Mouse (Mus musculus) forebrain, postnatal 0 days (tissue): ENCODE data around the gene Syne3. TPM values are rescaled to one million over a fixed set of nuclear protein-coding genes. Genes with fewer than 3 reads are reported as not detected.

Source experiments
- ATAC-seq: fragments of 200-750 bp; cut with Nextera tagmentation; 2 replicates; pipeline ENCODE4 v1.8.0; 2017; ENCODE audit warnings: mild to moderate bottlenecking, moderate library complexity
- DNase-seq: peaks from one replicate; pipeline ENCODE4 v3.0.0-alpha.2; 2015
- H3K27ac ChIP-seq: fragments of 300-500 bp; sonication (generic); 2 replicates; pipeline ENCODE4 v1.5.1; 2014; ENCODE audit warnings: low read depth, mild to moderate bottlenecking, antibody characterized with exemption, low read length, moderate library complexity, mixed read lengths
- H3K27me3 ChIP-seq: fragments of 300-500 bp; sonication (generic); 2 replicates; pipeline ENCODE4 v1.6.1; 2014; ENCODE audit warnings: mild to moderate bottlenecking, low read length, mixed read lengths; ENCODE audit not compliant: insufficient read depth
- H3K36me3 ChIP-seq: fragments of 300-500 bp; sonication (generic); 2 replicates; pipeline ENCODE4 v1.6.1; 2014; ENCODE audit warnings: mild to moderate bottlenecking, moderate library complexity; ENCODE audit not compliant: insufficient read depth
- H3K4me1 ChIP-seq: fragments of 300-500 bp; sonication (generic); 2 replicates; pipeline ENCODE4 v1.6.1; 2014; ENCODE audit warnings: antibody characterized with exemption; ENCODE audit not compliant: insufficient read depth
- H3K4me2 ChIP-seq: fragments of 300-500 bp; sonication (generic); 2 replicates; pipeline ENCODE4 v1.6.1; 2014; ENCODE audit warnings: low read depth, mild to moderate bottlenecking, moderate library complexity
- H3K4me3 ChIP-seq: fragments of 300-500 bp; sonication (generic); 2 replicates; pipeline ENCODE4 v1.5.1; 2014; ENCODE audit warnings: low read depth, low read length, mixed read lengths
- H3K9ac ChIP-seq: fragments of 300-500 bp; sonication (generic); 2 replicates; pipeline ENCODE4 v1.6.1; 2014; ENCODE audit warnings: mild to moderate bottlenecking
- H3K9me3 ChIP-seq: fragments of 300-500 bp; sonication (generic); 2 replicates; pipeline ENCODE4 v1.6.1; 2016; ENCODE audit warnings: low read length
- CTCF ChIP-seq: sonication (generic); IDR thresholded peaks from 2 replicates; pipeline ENCODE4 v1.5.1; 2016; ENCODE audit warnings: antibody characterized with exemption, control low read depth, low read depth
- WGBS: fragments of 180-500 bp; shearing (Covaris S2); extraction: QIAGEN DNeasy Blood & Tissue Kit; methylation state at CpG from one replicate; pipeline ENCODE4 v1.1.7; 2014; 5-methylcytosine and 5-hydroxymethylcytosine counted together
- polyA plus RNA-seq: library from polyadenylated mRNA; unstranded; fragments of >200 nt; fragmentation: Nextera tagmentation; extraction: Ambion mirVana; gene quantifications from 2 replicates; pipeline ENCODE4 v1.2.1, GENCODE M21; 2015
- total RNA-seq: library from RNA; depleted of rRNA; stranded (reverse); fragments of >200 nt; gene quantifications from 2 replicates; pipeline ENCODE4 v1.2.3, GENCODE M21; 2014

Gene Syne3
- total and polyA plus RNA-seq, 2 experiments from 2014 or later: 0.54 to 1.8 TPM

- DNase-seq (no peak), ATAC-seq (no peak)
- no peak for TF ChIP-seq CTCF
- Histone ChIP-seq H3K4me2 (no peak overlapping the region), H3K9me3 (no peaks in the 10 kb centered on the region), H3K4me1 (peaks cover 2% of the 10 kb centered on the region; the same call in 1 of the 2 replicates), H3K27ac (no peak overlapping the region), H3K9ac (no peak overlapping the region), H3K36me3 (peaks cover 14% of the 10 kb centered on the region), H3K27me3 (no peaks in the 10 kb centered on the region), H3K4me3 (no peak overlapping the region)
- 53% methylated on average over 10 of the region's 10 CpGs for WGBS
Observed at GRCm38 (mm10) chr12:105025947-105026586, 16.5 kb upstream of the Syne3 start.

DNA sequence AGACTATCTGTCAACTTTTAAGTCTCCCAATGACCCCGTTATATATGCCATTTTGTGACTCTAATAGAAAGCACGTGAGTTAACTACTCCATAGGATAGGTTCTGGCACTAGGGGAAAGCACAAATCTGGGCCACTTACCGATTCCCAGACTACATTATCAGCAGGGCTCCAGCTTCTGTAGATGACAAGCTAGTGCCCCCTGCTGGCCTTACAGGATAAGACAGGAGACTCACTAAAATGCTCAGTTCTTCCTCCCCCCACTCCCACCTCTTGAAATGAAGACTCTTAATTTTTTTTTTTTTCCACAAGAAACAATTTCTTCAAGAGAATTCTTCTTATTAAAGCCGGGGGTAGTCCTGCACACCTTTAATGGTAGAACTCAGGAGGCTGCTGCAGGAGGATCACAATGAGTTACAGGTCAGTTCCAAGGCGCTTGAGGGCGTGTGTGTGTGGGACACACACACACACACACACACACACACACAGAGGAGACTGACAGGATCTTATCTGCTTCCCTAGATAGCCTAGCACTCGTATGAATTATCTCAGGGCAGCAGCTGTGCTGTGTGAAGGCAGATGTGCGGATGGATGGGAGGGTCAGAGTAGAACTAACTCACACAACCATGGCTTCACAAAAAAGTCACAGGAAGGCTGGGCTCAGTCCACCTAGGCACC lies 15.8 kb upstream of the Syne3 start:
- WGBS: 48% methylated on average over 8 of the region's 8 CpGs
- ATAC-seq (peak; percentile 71), DNase-seq (peak; percentile 79)
- no peaks in the 10 kb centered on the region for H3K4me1 ChIP-seq
- no peak overlapping the region for H3K27ac ChIP-seq
- H3K9me3 ChIP-seq: no peaks in the 10 kb centered on the region
- H3K27me3 ChIP-seq: no peaks in the 10 kb centered on the region
- TF ChIP-seq CTCF: peak; percentile 84
- H3K36me3 ChIP-seq: peaks cover 14% of the 10 kb centered on the region
- no peak overlapping the region for H3K4me2 ChIP-seq
- H3K4me3 ChIP-seq: no peak overlapping the region
- no peak overlapping the region for H3K9ac ChIP-seq

- H3K27ac ChIP-seq: no peak overlapping the region
- no peak for DNase-seq
- H3K27me3 ChIP-seq: no peaks in the 10 kb centered on the region
- WGBS: 98% methylated on average over 9 of the region's 9 CpGs
- H3K4me2 ChIP-seq: no peak overlapping the region
- no peak for ATAC-seq
- no peaks in the 10 kb centered on the region for H3K4me1 ChIP-seq
- TF ChIP-seq CTCF: no peak
- H3K4me3 ChIP-seq: no peak overlapping the region
- H3K9me3 ChIP-seq: no peaks in the 10 kb centered on the region
- no peaks in the 10 kb centered on the region for H3K36me3 ChIP-seq
- H3K9ac ChIP-seq: no peak overlapping the region
Observed at GRCm38 (mm10) chr12:105022776-105023175, 13.2 kb upstream of the Syne3 start.

DNA sequence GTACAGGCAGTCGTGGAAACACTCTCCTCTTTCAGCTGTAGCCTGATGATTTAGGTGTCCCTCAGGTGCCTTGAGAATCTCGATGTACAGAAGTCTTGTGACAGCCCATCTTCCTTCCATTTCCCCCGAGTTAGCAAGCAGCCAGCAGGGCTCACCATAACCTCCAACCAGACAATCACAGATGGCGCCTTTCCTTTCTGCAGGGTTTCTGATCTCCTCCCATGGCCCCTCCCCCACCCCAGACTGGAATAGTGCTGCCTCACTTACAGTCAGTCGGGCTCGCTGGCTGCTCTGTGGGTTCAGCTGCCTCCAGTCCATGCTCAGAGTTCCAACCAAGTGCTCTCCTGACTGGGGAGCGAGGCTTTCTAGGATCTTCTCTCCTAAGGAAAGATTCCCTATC lies 12.5 kb upstream of the Syne3 start:
- ATAC-seq: no peak
- Histone ChIP-seq H3K9ac (no peak overlapping the region), H3K36me3 (no peaks in the 10 kb centered on the region), H3K27ac (no peak overlapping the region), H3K4me1 (no peaks in the 10 kb centered on the region), H3K9me3 (no peaks in the 10 kb centered on the region), H3K4me2 (no peak overlapping the region), H3K27me3 (no peaks in the 10 kb centered on the region), H3K4me3 (no peak overlapping the region)
- WGBS: 70% methylated on average over 7 of the region's 7 CpGs
- no peak for DNase-seq
- no peak for TF ChIP-seq CTCF

DNA sequence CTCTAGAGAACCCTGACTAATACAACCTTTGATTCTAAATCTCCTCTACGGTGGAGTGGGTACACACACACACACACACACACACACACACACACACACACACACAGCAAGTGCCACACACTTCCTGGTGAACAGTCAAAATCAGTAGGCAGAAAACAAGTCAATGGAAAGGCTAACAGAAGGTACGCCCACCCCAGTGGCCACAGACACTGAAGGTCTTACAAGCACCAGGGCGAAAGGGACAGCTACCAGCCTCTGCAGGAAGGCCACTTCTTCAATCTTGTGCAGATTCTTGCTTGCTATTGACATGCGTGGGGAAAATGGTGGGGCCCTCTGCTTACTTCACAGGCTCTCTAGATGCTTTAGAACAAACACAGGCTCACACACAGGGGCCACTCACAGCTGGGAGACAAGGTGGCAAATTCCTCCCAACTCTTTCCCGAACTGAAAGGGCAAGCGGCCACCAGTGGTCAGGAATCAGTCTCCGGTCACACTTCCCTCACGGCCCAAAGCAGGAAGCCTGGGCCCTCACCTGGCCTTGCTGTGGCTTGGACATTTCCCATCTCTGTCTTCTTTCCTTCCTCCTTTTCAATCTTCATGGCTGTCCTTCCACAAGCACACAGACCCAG lies 11.9 kb upstream of the Syne3 start:
- Histone ChIP-seq H3K4me2 (no peak overlapping the region), H3K9me3 (no peaks in the 10 kb centered on the region), H3K36me3 (no peaks in the 10 kb centered on the region), H3K4me1 (no peaks in the 10 kb centered on the region), H3K4me3 (no peak overlapping the region), H3K27me3 (no peaks in the 10 kb centered on the region), H3K27ac (no peak overlapping the region), H3K9ac (no peak overlapping the region)
- no peak for ATAC-seq
- WGBS: 86% methylated on average over 8 of the region's 8 CpGs
- no peak for DNase-seq
- no peak for TF ChIP-seq CTCF

DNA sequence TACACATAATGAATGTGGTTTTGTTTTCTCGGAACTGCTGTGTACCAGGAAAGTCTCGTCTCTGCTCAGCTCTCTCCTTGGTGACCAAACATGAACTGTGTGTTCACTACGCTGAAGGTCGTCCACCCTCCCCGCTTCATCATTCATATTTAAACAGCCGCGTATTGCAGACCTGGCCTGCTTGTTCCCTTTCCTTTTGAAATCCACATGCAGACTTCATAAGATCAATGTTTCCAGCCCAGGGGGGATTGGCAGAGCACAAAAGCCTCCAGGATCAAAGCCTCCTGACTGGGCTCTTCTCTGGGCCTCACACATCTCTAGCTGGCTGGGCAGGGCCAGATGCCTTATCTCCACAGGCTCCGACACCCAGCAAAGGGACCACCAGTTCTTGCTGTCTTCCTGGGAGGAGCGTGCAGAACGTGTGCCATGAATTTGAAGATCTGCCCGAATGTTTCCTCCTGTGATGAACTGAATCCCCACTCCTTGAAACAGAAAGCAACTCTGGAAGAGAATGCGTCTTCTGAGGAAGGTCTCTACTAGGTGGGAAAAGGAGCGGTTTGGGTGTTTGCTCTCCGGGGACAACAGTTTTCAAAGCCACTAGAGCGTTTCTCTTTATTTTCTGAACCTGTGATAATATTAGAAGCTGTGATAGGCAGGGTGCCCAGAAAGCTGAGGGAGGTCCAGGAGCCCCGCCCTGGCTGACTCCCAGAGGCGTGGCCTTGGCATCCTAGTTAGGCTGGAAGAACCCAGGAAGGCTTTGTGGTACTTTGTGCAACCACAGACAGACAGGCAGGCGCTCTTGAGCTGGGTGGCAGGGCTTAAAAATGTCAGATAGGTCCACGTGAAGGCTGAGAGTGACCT lies 10.0 kb upstream of the Syne3 start:
- no peak overlapping the region for H3K4me3 ChIP-seq
- H3K36me3 ChIP-seq: no peaks in the 10 kb centered on the region
- 0 out of 2 replicates have a peak, but pooled peaks have one; percentile 20 for ATAC-seq
- DNase-seq: no peak
- H3K9ac ChIP-seq: no peak overlapping the region
- 47% methylated on average over 19 of the region's 19 CpGs for WGBS
- no peak overlapping the region for H3K4me2 ChIP-seq
- H3K27me3 ChIP-seq: no peaks in the 10 kb centered on the region
- no peaks in the 10 kb centered on the region for H3K4me1 ChIP-seq
- no peak for TF ChIP-seq CTCF
- H3K9me3 ChIP-seq: no peaks in the 10 kb centered on the region
- H3K27ac ChIP-seq: 0 out of 2 replicates have a peak overlapping the region, but pooled peaks have one; percentile 9
